Mouse (Mus musculus): ENCODE measurements around the gene Ubxn4.
"Not testable (repeated sequence)": the region's sequence is repeated elsewhere in the genome, so short reads cannot be mapped to it uniquely, and the experiment has no call there.

Ubxn4 gene

DNA sequence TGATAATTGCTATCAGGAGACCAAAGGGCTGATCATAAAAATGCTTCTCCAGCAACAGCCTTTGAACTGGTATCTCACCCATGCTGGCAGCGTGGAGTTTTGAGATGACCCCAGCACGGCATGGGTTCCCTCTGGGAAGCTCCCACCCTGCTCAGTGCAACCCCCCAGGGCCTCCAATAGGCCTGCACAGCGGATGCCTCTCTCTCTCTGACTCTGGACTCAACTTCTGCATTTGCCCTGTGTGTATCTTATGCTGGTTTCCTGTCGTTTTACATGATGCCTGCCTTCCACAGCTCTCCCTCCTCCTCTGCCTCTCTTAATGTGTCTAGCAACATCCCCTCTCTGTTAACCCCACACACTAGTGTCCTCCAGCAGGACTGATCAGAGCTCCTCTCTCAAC, 70.9 kb downstream of the Ubxn4 start:
- DNase-seq (ENCODE audit: low read depth, low spot score): no peak

DNA sequence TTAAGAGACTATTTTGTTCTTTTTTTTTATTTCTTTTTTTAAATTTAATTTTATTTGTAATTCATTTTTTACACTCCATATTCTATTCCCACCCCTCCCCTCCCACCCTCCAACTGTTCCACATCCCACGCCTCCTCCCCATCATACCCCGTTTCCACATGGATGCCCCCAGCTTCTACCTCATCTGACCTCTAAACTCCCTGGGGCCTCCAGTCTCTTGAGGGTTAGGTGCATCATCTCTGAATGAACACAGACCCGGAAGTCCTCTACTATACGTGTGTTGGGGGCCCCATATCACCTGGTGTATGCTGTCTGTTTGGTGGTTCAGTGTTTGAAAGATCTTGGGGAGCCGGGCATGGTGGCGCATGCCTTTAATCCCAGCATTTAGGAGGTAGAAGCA, 75.5 kb downstream of the Ubxn4 start:
- DNase-seq (ENCODE audit: low read depth, low spot score): not testable (repeated sequence)

DNA sequence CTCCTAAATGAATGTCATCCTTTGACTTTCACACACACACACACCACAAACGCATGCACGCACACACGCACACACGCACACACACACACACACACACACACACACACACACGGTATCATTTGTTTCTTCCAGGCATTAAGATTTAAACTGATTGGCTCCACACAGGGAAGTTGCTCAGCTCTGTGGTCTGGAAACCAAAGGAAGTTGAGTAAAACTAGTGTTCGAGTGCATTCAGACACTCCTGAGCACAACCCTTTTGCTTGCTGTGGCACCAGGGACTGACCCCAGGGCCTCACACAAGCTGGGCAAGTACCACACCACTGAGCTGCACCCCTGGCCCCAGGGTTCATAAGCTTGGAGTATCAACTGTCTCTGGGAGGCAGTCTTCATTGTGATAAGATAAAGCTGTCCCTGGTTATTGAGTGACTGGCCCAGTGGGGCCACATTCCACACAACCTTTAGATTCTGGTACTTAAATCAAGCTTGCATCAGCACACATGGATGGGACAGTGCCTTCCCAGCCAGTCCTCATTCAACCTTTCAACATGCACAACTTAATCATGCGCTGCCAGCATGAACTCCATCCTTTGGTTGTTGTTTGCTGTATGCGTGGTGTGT, 79.4 kb downstream of the Ubxn4 start:
- DNase-seq (ENCODE audit: low read depth, low spot score): no peak

DNA sequence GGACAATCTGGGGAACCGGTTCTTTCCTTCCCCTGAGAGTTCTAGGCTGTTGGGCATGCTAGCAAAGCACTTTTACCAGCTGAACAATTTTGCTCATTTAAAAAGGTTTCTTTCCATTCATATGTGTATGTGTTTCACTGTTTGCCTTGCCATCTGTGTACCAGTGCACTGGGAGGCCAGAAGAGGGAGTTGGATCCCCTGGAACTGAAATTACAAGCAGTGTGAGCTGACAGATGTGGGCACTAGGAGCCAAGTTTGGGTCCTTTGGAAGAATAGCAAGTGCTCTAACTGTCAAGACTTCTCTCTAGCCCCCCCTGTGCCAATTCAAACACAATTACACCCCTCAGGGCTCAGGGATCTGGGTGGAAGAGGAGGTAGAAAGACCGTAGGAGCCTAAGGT, 81.0 kb downstream of the Ubxn4 start:
- DNase-seq (ENCODE audit: low read depth, low spot score): no peak

DNA sequence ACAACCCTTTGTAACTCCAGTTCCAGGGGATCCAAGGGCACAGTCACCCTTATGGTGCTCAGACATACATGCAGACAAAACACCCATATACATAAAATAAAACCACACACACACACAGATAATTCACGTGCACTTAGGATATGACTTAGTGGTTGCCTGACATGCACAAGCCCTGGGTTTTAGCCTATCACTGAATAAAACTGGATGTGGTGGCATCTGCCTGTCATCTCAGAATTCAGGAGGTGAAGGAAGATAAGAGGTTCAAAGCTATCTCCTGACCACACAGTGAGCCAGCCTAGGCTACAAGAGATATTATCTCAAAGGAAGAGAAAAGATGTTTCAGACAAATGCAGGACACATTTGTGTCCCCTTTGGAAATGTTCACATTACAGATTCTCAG, 83.4 kb downstream of the Ubxn4 start:
- DNase-seq (ENCODE audit: low read depth, low spot score): no peak

DNA sequence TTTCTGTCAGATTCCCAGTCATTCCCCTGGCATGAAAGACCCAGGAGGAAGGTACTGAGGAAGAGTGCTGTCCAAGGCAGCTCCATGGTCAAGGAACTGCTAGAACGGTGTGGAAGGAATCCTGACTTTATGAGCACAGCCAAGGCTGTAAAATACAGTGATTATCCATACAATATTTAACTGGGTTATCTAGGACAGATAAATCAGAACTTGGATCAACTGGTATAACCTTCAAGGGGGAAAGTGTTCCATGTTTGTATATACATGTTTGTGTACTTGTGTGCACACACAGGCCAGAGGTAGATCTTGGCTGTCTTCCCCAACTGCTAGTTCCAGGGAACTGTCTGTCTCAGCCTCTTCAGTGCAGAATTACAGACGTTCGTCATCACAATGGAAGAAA, 84.5 kb downstream of the Ubxn4 start, which contains the start of gene Lct:
Lct (minus strand) TSS at position 101 of the 400 bp plus-strand sequence.
- DNase-seq (ENCODE audit: low read depth, low spot score): no peak

All from ZHBTc4 (cell line).